17 mouse cellular contexts compared by ENCODE assay signal in the genomic region with DNA sequence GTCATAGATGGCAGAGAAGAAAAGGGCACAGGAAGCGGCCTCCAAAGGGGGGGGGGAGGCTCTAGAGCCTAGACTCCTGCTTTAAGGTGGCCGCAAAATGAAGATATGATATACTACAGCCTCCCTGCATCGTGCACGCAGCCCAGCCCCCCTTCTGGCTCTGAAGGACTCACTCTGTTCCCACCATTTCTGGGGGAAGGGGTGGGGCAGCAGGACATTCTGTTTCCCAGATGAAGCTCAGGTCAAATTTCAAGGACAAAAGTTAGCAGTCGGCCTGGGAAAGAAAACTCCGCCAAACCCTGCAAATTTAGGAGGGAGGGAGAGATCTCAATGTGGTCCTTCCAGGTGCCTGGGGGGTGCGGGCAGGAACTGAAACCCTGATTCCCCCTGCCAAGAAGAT. TPM values are rescaled to one million over a fixed set of nuclear protein-coding genes. Genes with fewer than 3 reads are reported as not detected.
DNase-seq lines count a peak whose midpoint lies in the region; ATAC-seq lines count a peak whose summit lies in the region.
"Had no signal": no experiment of that assay in that cellular context is flagged by ENCODE, and none has a peak within 500 bp of the region (broad histone marks: within the 10 kb centered on the region; RNA-seq: fewer than 3 reads in every experiment).

No protein-coding gene starts in this region.

- peak overlapping the region; percentile 30 for H3K4me2 ChIP-seq in hindbrain, embryonic 12.5 days (replicated peaks)
- no peak overlapping the region for H3K4me2 ChIP-seq in hindbrain, embryonic 11.5 days (replicated peaks; ENCODE audit: low read depth, low read length)
- H3K4me2 ChIP-seq in embryonic facial prominence, embryonic 12.5 days (replicated peaks) = peak overlapping the region; percentile 9; the same call in 1 of the 2 replicates
- H3K4me2 ChIP-seq in hindbrain, embryonic 16.5 days (ENCODE audit: low read length) = peak overlapping the region; percentile 46
- peak overlapping the region; percentile 47 for H3K4me2 ChIP-seq in neural tube, embryonic 14.5 days (ENCODE audit: low read depth, low read length)
- no peak overlapping the region for H3K4me2 ChIP-seq in heart, embryonic 11.5 days
- H3K4me2 ChIP-seq: heart, embryonic 13.5 days; kidney, embryonic 15.5 days; liver, embryonic 13.5 days had no signal

- 38% methylated on average over 7 of the region's 7 CpGs for WGBS in hindbrain, embryonic 12.5 days
- 41% methylated on average over 7 of the region's 7 CpGs for whole genome bisulfite sequencing in hindbrain, embryonic 11.5 days
- WGBS in embryonic facial prominence, embryonic 12.5 days = 29% methylated on average over 7 of the region's 7 CpGs
- 30% methylated on average over 7 of the region's 7 CpGs for WGBS in hindbrain, embryonic 16.5 days
- WGBS in neural tube, embryonic 14.5 days = 39% methylated on average over 7 of the region's 7 CpGs
- WGBS in heart, embryonic 11.5 days (ENCODE audit: insufficient replicate concordance) = 32% methylated on average over 7 of the region's 7 CpGs

- no peak overlapping the region for H3K9ac ChIP-seq in hindbrain, embryonic 12.5 days
- no peak overlapping the region for H3K9ac ChIP-seq in hindbrain, embryonic 11.5 days (ENCODE audit: low read depth, low read length)
- no peak overlapping the region for H3K9ac ChIP-seq in embryonic facial prominence, embryonic 12.5 days
- peak overlapping the region; percentile 9; the same call in 1 of the 2 replicates for H3K9ac ChIP-seq in hindbrain, embryonic 16.5 days (ENCODE audit: low read depth, low read length)
- 0 out of 2 replicates have a peak overlapping the region, but pooled peaks have one; percentile 32 for H3K9ac ChIP-seq in neural tube, embryonic 14.5 days (replicated peaks; ENCODE audit: low read depth, low read length)
- H3K9ac ChIP-seq in heart, embryonic 11.5 days (ENCODE audit: low read depth, low read length) = no peak overlapping the region
- H3K9ac ChIP-seq: heart, embryonic 13.5 days; kidney, embryonic 15.5 days; liver, embryonic 13.5 days had no signal

- peaks cover 34% of the 10 kb centered on the region for H3K27me3 ChIP-seq in hindbrain, embryonic 12.5 days
- peaks cover 27% of the 10 kb centered on the region for H3K27me3 ChIP-seq in hindbrain, embryonic 11.5 days (ENCODE audit: control insufficient read depth, insufficient read depth, low read length)
- H3K27me3 ChIP-seq in embryonic facial prominence, embryonic 12.5 days = peaks cover 46% of the 10 kb centered on the region
- H3K27me3 ChIP-seq in hindbrain, embryonic 16.5 days (replicated peaks; ENCODE audit: control insufficient read depth, insufficient read depth, low read length) = no peaks in the 10 kb centered on the region
- no peaks in the 10 kb centered on the region; the same call in 1 of the 2 replicates for H3K27me3 ChIP-seq in neural tube, embryonic 14.5 days (ENCODE audit: control insufficient read depth, insufficient read depth, low read length)
- peaks cover 63% of the 10 kb centered on the region for H3K27me3 ChIP-seq in heart, embryonic 11.5 days (ENCODE audit: control insufficient read depth, insufficient read depth, low read length)

- no peak overlapping the region; the same call in 1 of the 2 replicates for H3K27ac ChIP-seq in hindbrain, embryonic 12.5 days
- no peak overlapping the region for H3K27ac ChIP-seq in hindbrain, embryonic 11.5 days (ENCODE audit: low read depth, low read length)
- H3K27ac ChIP-seq in embryonic facial prominence, embryonic 12.5 days = no peak overlapping the region
- H3K27ac ChIP-seq in hindbrain, embryonic 16.5 days (ENCODE audit: low read depth, low read length) = peak overlapping the region; percentile 52
- no peak overlapping the region for H3K27ac ChIP-seq in neural tube, embryonic 14.5 days (ENCODE audit: low read depth, low read length)
- H3K27ac ChIP-seq in heart, embryonic 11.5 days (ENCODE audit: low read depth, low read length) = no peak overlapping the region
- H3K27ac ChIP-seq: heart, embryonic 13.5 days; kidney, embryonic 15.5 days; limb, embryonic 10.5 days; liver, embryonic 13.5 days had no signal

- no peak overlapping the region for H3K4me3 ChIP-seq in hindbrain, embryonic 12.5 days
- no peak overlapping the region for H3K4me3 ChIP-seq in hindbrain, embryonic 11.5 days (ENCODE audit: low read depth, low read length)
- no peak overlapping the region for H3K4me3 ChIP-seq in embryonic facial prominence, embryonic 12.5 days
- peak overlapping the region; percentile 19; the same call in 1 of the 2 replicates for H3K4me3 ChIP-seq in hindbrain, embryonic 16.5 days (ENCODE audit: low read length)
- H3K4me3 ChIP-seq in neural tube, embryonic 14.5 days (ENCODE audit: low read depth, low read length) = peak overlapping the region; percentile 0; the same call in 1 of the 2 replicates
- no peak overlapping the region for H3K4me3 ChIP-seq in heart, embryonic 11.5 days (ENCODE audit: low read depth, low read length)
- H3K4me3 ChIP-seq: heart, embryonic 13.5 days; kidney, embryonic 15.5 days; limb, embryonic 10.5 days; liver, embryonic 13.5 days had no signal

- H3K4me1 ChIP-seq in hindbrain, embryonic 12.5 days = peaks cover 23% of the 10 kb centered on the region
- peaks cover 4% of the 10 kb centered on the region; the same call in 1 of the 2 replicates for H3K4me1 ChIP-seq in hindbrain, embryonic 11.5 days (replicated peaks; ENCODE audit: control insufficient read depth, insufficient read depth, low read length)
- H3K4me1 ChIP-seq in embryonic facial prominence, embryonic 12.5 days = peaks cover 12% of the 10 kb centered on the region
- H3K4me1 ChIP-seq in hindbrain, embryonic 16.5 days (ENCODE audit: control insufficient read depth, insufficient read depth, low read depth, low read length) = peaks cover 20% of the 10 kb centered on the region
- peaks cover 15% of the 10 kb centered on the region for H3K4me1 ChIP-seq in neural tube, embryonic 14.5 days (ENCODE audit: control insufficient read depth, insufficient read depth, low read length)
- peaks cover 10% of the 10 kb centered on the region; the same call in 1 of the 2 replicates for H3K4me1 ChIP-seq in heart, embryonic 11.5 days (ENCODE audit: control insufficient read depth, insufficient read depth, low read length)
- H3K4me1 ChIP-seq: liver, embryonic 13.5 days had no signal

- no peaks in the 10 kb centered on the region for H3K9me3 ChIP-seq in hindbrain, embryonic 12.5 days (replicated peaks)
- H3K9me3 ChIP-seq in hindbrain, embryonic 11.5 days (ENCODE audit: control insufficient read depth, low read length) = no peaks in the 10 kb centered on the region
- H3K9me3 ChIP-seq in embryonic facial prominence, embryonic 12.5 days = no peaks in the 10 kb centered on the region
- H3K9me3 ChIP-seq in hindbrain, embryonic 16.5 days (ENCODE audit: control insufficient read depth, low read length) = no peaks in the 10 kb centered on the region
- no peaks in the 10 kb centered on the region for H3K9me3 ChIP-seq in neural tube, embryonic 14.5 days (ENCODE audit: control insufficient read depth, low read length)
- no peaks in the 10 kb centered on the region for H3K9me3 ChIP-seq in heart, embryonic 11.5 days (replicated peaks; ENCODE audit: control insufficient read depth, low read length)
- H3K9me3 ChIP-seq: heart, embryonic 13.5 days; kidney, embryonic 15.5 days; limb, embryonic 10.5 days; liver, embryonic 13.5 days had no signal

- no peak for ATAC-seq in hindbrain, embryonic 12.5 days (ENCODE audit: low FRiP score)
- no peak for ATAC-seq in hindbrain, embryonic 11.5 days (ENCODE audit: low FRiP score)
- ATAC-seq in embryonic facial prominence, embryonic 12.5 days (ENCODE audit: insufficient number of reproducible peaks, insufficient read depth, low FRiP score, low TSS enrichment) = no peak
- no peak for ATAC-seq in hindbrain, embryonic 16.5 days
- no peak for ATAC-seq in neural tube, embryonic 14.5 days (ENCODE audit: low read depth)
- no peak for ATAC-seq in activated CD4-positive, CD25-positive, alpha-beta regulatory T cell, adult 4 months
- no peak for ATAC-seq in heart, embryonic 11.5 days (replicated peaks; ENCODE audit: insufficient number of reproducible peaks, low FRiP score, low TSS enrichment)

- no peaks in the 10 kb centered on the region for H3K36me3 ChIP-seq in hindbrain, embryonic 12.5 days
- no peaks in the 10 kb centered on the region for H3K36me3 ChIP-seq in hindbrain, embryonic 11.5 days (ENCODE audit: control insufficient read depth, insufficient read depth, low read length)
- H3K36me3 ChIP-seq in embryonic facial prominence, embryonic 12.5 days = no peaks in the 10 kb centered on the region
- H3K36me3 ChIP-seq in hindbrain, embryonic 16.5 days (ENCODE audit: control insufficient read depth, insufficient read depth, low read length) = no peaks in the 10 kb centered on the region
- H3K36me3 ChIP-seq in neural tube, embryonic 14.5 days (ENCODE audit: control insufficient read depth, insufficient read depth, low read length) = no peaks in the 10 kb centered on the region
- H3K36me3 ChIP-seq in heart, embryonic 11.5 days (ENCODE audit: control insufficient read depth, insufficient read depth, low read length) = no peaks in the 10 kb centered on the region
- H3K36me3 ChIP-seq: G1E; heart, embryonic 13.5 days; kidney, embryonic 15.5 days; limb, embryonic 10.5 days; liver, embryonic 13.5 days had no signal

- no peak for DNase-seq in hindbrain, embryonic 11.5 days (ENCODE audit: low spot score)
- DNase-seq in spleen, adult 12 weeks (ENCODE audit: low spot score) = no peak
- DNase-seq: adrenal gland, postnatal 25 days; liver, embryonic 13.5 days; lung, postnatal 10 days; thymus, postnatal 14 days had no signal

RNA-seq across cellular contexts. Expression of gene Rims4, which starts 4.8 kb away (rescaled TPM):
- polyA plus RNA-seq in hindbrain, embryonic 12.5 days (2016; fragmentation: Nextera tagmentation; extraction: Ambion mirVana) = 5.6 TPM in 2 replicates
- polyA plus RNA-seq in hindbrain, embryonic 11.5 days (2014; fragmentation: Nextera tagmentation; extraction: Ambion mirVana) = 0.68 and 0.71 TPM in 2 replicates
- polyA plus RNA-seq in embryonic facial prominence, embryonic 12.5 days (2016; fragmentation: Nextera tagmentation; extraction: Ambion mirVana) = 0.73 and 0.87 TPM in 2 replicates
- 7.9 and 16.6 TPM in 2 replicates for polyA plus RNA-seq in hindbrain, embryonic 16.5 days (2015; fragmentation: Nextera tagmentation; extraction: Ambion mirVana)
- polyA plus RNA-seq in neural tube, embryonic 14.5 days (2014; fragmentation: Nextera tagmentation; extraction: Ambion mirVana) = 6.1 and 8.3 TPM in 2 replicates
- polyA plus RNA-seq in activated CD4-positive, CD25-positive, alpha-beta regulatory T cell, adult 4 months (2017; shearing (Covaris generic)) = not detected
- polyA plus RNA-seq in heart, embryonic 11.5 days (2014; fragmentation: Nextera tagmentation; extraction: Ambion mirVana) = 0.04 and 0.17 TPM in 2 replicates
- polyA plus RNA-seq: C2C12, G1E had no signal

Comparison
In these comparisons a context has a peak if more than half of its experiments do, and no peak if none do; other contexts are left out.
1. H3K4me2 ChIP-seq: peak in hindbrain, embryonic 12.5 days (single experiment), embryonic facial prominence, embryonic 12.5 days (single experiment), hindbrain, embryonic 16.5 days (single experiment) and neural tube, embryonic 14.5 days (single experiment); none in hindbrain, embryonic 11.5 days (single experiment) and heart, embryonic 11.5 days (single experiment).
2. H3K4me3 ChIP-seq: peak in hindbrain, embryonic 16.5 days (single experiment) and neural tube, embryonic 14.5 days (single experiment); none in hindbrain, embryonic 12.5 days (single experiment), hindbrain, embryonic 11.5 days (single experiment), embryonic facial prominence, embryonic 12.5 days (single experiment) and heart, embryonic 11.5 days (single experiment).
3. H3K9ac ChIP-seq: peak in hindbrain, embryonic 16.5 days (single experiment) and neural tube, embryonic 14.5 days (single experiment); none in hindbrain, embryonic 12.5 days (single experiment), hindbrain, embryonic 11.5 days (single experiment), embryonic facial prominence, embryonic 12.5 days (single experiment) and heart, embryonic 11.5 days (single experiment).